ENCODE assay signal across 8 mouse cellular contexts in genomic region chr5:114980122-114980748, GRCm38 (mm10). TPM values are rescaled to one million over a fixed set of nuclear protein-coding genes. Genes with fewer than 3 reads are reported as not detected.
DNase-seq lines count a peak whose midpoint lies in the region; ATAC-seq and TF ChIP-seq lines count a peak whose summit lies in the region.

No protein-coding gene starts in this region.

- no peaks in the 10 kb centered on the region for H3K27me3 ChIP-seq in cerebellum, adult 2 months (ENCODE audit: control insufficient read depth, insufficient read depth, low read length)
- H3K27me3 ChIP-seq in embryonic facial prominence, embryonic 13.5 days: no peaks in the 10 kb centered on the region
- H3K27me3 ChIP-seq in intestine, embryonic 14.5 days (replicated peaks; ENCODE audit: control insufficient read depth, insufficient read depth, low read length): no peaks in the 10 kb centered on the region

- ATAC-seq in embryonic facial prominence, embryonic 13.5 days (ENCODE audit: insufficient number of reproducible peaks, insufficient read depth, low FRiP score, low TSS enrichment, low read depth): no peak
- ATAC-seq in intestine, embryonic 14.5 days (replicated peaks; ENCODE audit: low FRiP score, low TSS enrichment, low read depth): no peak
- 0 out of 2 replicates have a peak, but pooled peaks have one; percentile 18 for ATAC-seq in megakaryocyte-erythroid progenitor cell, adult 5-6 weeks (replicated peaks; ENCODE audit: low FRiP score, low TSS enrichment, poor library complexity, severe bottlenecking)

- WGBS in cerebellum, adult 2 months: 35% methylated on average over 16 of the region's 16 CpGs
- WGBS in embryonic facial prominence, embryonic 13.5 days: 17% methylated on average over 16 of the region's 16 CpGs
- 31% methylated on average over 16 of the region's 16 CpGs for WGBS in intestine, embryonic 14.5 days

- no peaks in the 10 kb centered on the region for H3K9me3 ChIP-seq in embryonic facial prominence, embryonic 13.5 days
- no peaks in the 10 kb centered on the region for H3K9me3 ChIP-seq in intestine, embryonic 14.5 days (ENCODE audit: control insufficient read depth, low read length)

- no peak for TF ChIP-seq CTCF in cerebellum, adult 2 months (IDR thresholded peaks at IDR 0.05; ENCODE audit: borderline replicate concordance, insufficient read depth, low read depth, low read length)

- no peaks in the 10 kb centered on the region for H3K36me3 ChIP-seq in embryonic facial prominence, embryonic 13.5 days
- no peaks in the 10 kb centered on the region for H3K36me3 ChIP-seq in intestine, embryonic 14.5 days (ENCODE audit: control insufficient read depth, insufficient read depth, low read length)

- no peaks in the 10 kb centered on the region for H3K4me1 ChIP-seq in cerebellum, adult 2 months (ENCODE audit: control insufficient read depth, insufficient read depth, low read length)
- peaks cover 17% of the 10 kb centered on the region for H3K4me1 ChIP-seq in embryonic facial prominence, embryonic 13.5 days
- peaks cover 12% of the 10 kb centered on the region; the same call in 1 of the 2 replicates for H3K4me1 ChIP-seq in intestine, embryonic 14.5 days (replicated peaks; ENCODE audit: control insufficient read depth, insufficient read depth, low read length)

- DNase-seq in cerebellum, adult 2 months: no peak
- DNase-seq in cerebellum, postnatal 25 days: no peak
- DNase-seq in intestine, embryonic 14.5 days (ENCODE audit: low spot score): no peak
- DNase-seq in adrenal gland, adult 8-10 months: no peak
- DNase-seq in ovary, postnatal 10 days (ENCODE audit: low spot score): no peak
- DNase-seq in layer of hippocampus, adult 11-12 months (ENCODE audit: low spot score): no peak

- no peak overlapping the region for H3K27ac ChIP-seq in cerebellum, adult 2 months (ENCODE audit: insufficient read depth, low read length)
- no peak overlapping the region for H3K27ac ChIP-seq in embryonic facial prominence, embryonic 13.5 days
- no peak overlapping the region; the same call in 1 of the 2 replicates for H3K27ac ChIP-seq in intestine, embryonic 14.5 days (ENCODE audit: low read depth)

- H3K4me3 ChIP-seq in cerebellum, adult 2 months (replicated peaks; ENCODE audit: insufficient read depth, low read depth, low read length): peak overlapping the region; percentile 53
- peak overlapping the region; percentile 46 for H3K4me3 ChIP-seq in embryonic facial prominence, embryonic 13.5 days
- H3K4me3 ChIP-seq in intestine, embryonic 14.5 days (ENCODE audit: low read depth, low read length): peak overlapping the region; percentile 30

- H3K4me2 ChIP-seq in embryonic facial prominence, embryonic 13.5 days: peak overlapping the region; percentile 86
- H3K4me2 ChIP-seq in intestine, embryonic 14.5 days (ENCODE audit: low read length): peak overlapping the region; percentile 46

- TF ChIP-seq POLR2A in cerebellum, adult 2 months (IDR thresholded peaks at IDR 0.05; ENCODE audit: borderline replicate concordance, insufficient read depth, low read length): no peak

- H3K9ac ChIP-seq in embryonic facial prominence, embryonic 13.5 days: peak overlapping the region; percentile 65
- 0 out of 2 replicates have a peak overlapping the region, but pooled peaks have one; percentile 16 for H3K9ac ChIP-seq in intestine, embryonic 14.5 days (ENCODE audit: low read length)

RNA-seq across cellular contexts. Expression of gene Hnf1a, which starts 9.3 kb away (rescaled TPM):
- polyA plus RNA-seq in cerebellum, adult 2 months (2012; rRNA removed): 0.05 TPM in 1 of 2 replicates, not detected in the other
- polyA plus RNA-seq in embryonic facial prominence, embryonic 13.5 days (2015; fragmentation: Nextera tagmentation; extraction: Ambion mirVana): 0.26 TPM in 1 of 2 replicates, not detected in the other
- polyA plus RNA-seq in intestine, embryonic 14.5 days (2014; fragmentation: Nextera tagmentation; extraction: Ambion mirVana): 8.4 and 10.0 TPM in 2 replicates
- not detected in 2 replicates for total RNA-seq in megakaryocyte-erythroid progenitor cell, adult 5-6 weeks (2014; fragmentation: Nextera tagmentation)
- not detected in 2 replicates for total RNA-seq in megakaryocyte-erythroid progenitor cell, adult 5-6 weeks (2017)
- not detected for total RNA-seq in adrenal gland, adult 8-10 months (2022)

RNA-seq across cellular contexts. Expression of gene Sppl3, which starts 30.7 kb away (rescaled TPM):
- 64.2 and 65.0 TPM in 2 replicates for polyA plus RNA-seq in cerebellum, adult 2 months (2012; rRNA removed)
- polyA plus RNA-seq in embryonic facial prominence, embryonic 13.5 days (2015; fragmentation: Nextera tagmentation; extraction: Ambion mirVana): 18.2 and 18.6 TPM in 2 replicates
- polyA plus RNA-seq in intestine, embryonic 14.5 days (2014; fragmentation: Nextera tagmentation; extraction: Ambion mirVana): 21.1 and 21.5 TPM in 2 replicates
- 47.2 and 47.5 TPM in 2 replicates for total RNA-seq in megakaryocyte-erythroid progenitor cell, adult 5-6 weeks (2014; fragmentation: Nextera tagmentation)
- 20.0 and 23.0 TPM in 2 replicates for total RNA-seq in megakaryocyte-erythroid progenitor cell, adult 5-6 weeks (2017)
- 10 to 100 TPM; 44.3 to 62.9 (median 56.7) TPM for total RNA-seq in adrenal gland, adult 8-10 months (2022)

RNA-seq across cellular contexts. Expression of gene 2210016L21Rik, which starts 38.3 kb away (rescaled TPM):
- polyA plus RNA-seq in cerebellum, adult 2 months (2012; rRNA removed): 137 and 141 TPM in 2 replicates
- 69.2 and 72.6 TPM in 2 replicates for polyA plus RNA-seq in embryonic facial prominence, embryonic 13.5 days (2015; fragmentation: Nextera tagmentation; extraction: Ambion mirVana)
- polyA plus RNA-seq in intestine, embryonic 14.5 days (2014; fragmentation: Nextera tagmentation; extraction: Ambion mirVana): 45.2 and 57.7 TPM in 2 replicates
- total RNA-seq in megakaryocyte-erythroid progenitor cell, adult 5-6 weeks (2014; fragmentation: Nextera tagmentation): 20.0 and 21.2 TPM in 2 replicates
- total RNA-seq in megakaryocyte-erythroid progenitor cell, adult 5-6 weeks (2017): 13.2 and 20.1 TPM in 2 replicates
- 10 to 100 TPM; 46.4 to 59.2 (median 54.2) TPM for total RNA-seq in adrenal gland, adult 8-10 months (2022)

RNA-seq across cellular contexts. Expression of gene Oasl1, which starts 57.2 kb away (rescaled TPM):
- polyA plus RNA-seq in cerebellum, adult 2 months (2012; rRNA removed): 0.36 and 0.46 TPM in 2 replicates
- polyA plus RNA-seq in embryonic facial prominence, embryonic 13.5 days (2015; fragmentation: Nextera tagmentation; extraction: Ambion mirVana): 0.48 and 0.56 TPM in 2 replicates
- polyA plus RNA-seq in intestine, embryonic 14.5 days (2014; fragmentation: Nextera tagmentation; extraction: Ambion mirVana): 1.7 and 2.3 TPM in 2 replicates
- 12.2 and 21.1 TPM in 2 replicates for total RNA-seq in megakaryocyte-erythroid progenitor cell, adult 5-6 weeks (2014; fragmentation: Nextera tagmentation)
- 2.6 and 7.0 TPM in 2 replicates for total RNA-seq in megakaryocyte-erythroid progenitor cell, adult 5-6 weeks (2017)
- total RNA-seq in adrenal gland, adult 8-10 months (2022): 1 to 10 TPM; 1.7 to 2.4 (median 2.0) TPM
